Mouse (Mus musculus) lung, embryonic 15.5 days (tissue): Measurements from ENCODE around the gene Samd14. TPM values are rescaled to one million over a fixed set of nuclear protein-coding genes. Genes with fewer than 3 reads are reported as not detected.

ENCODE experiments used
- ATAC-seq: fragments of 200-750 bp; cut with Nextera tagmentation; 2 replicates; pipeline ENCODE4 v1.8.0; 2017; ENCODE audit warnings: moderate number of reproducible peaks, borderline replicate concordance; ENCODE audit not compliant: low FRiP score, low TSS enrichment; ENCODE audit errors: extremely low read depth
- H3K27ac ChIP-seq: fragments of 300-500 bp; sonication (generic); 2 replicates; pipeline ENCODE4 v1.5.1; 2015; ENCODE audit warnings: moderate library complexity, mild to moderate bottlenecking, inconsistent platforms
- H3K27me3 ChIP-seq: fragments of 300-500 bp; sonication (generic); 2 replicates; pipeline ENCODE4 v1.6.1; 2015; ENCODE audit warnings: inconsistent platforms
- H3K36me3 ChIP-seq: fragments of 300-500 bp; sonication (generic); 2 replicates; pipeline ENCODE4 v1.6.1; 2015; ENCODE audit warnings: inconsistent platforms
- H3K4me1 ChIP-seq: fragments of 300-500 bp; sonication (generic); 2 replicates; pipeline ENCODE4 v1.6.1; 2015; ENCODE audit warnings: inconsistent platforms
- H3K4me2 ChIP-seq: fragments of 300-500 bp; sonication (generic); 2 replicates; pipeline ENCODE4 v1.6.1; 2015; ENCODE audit warnings: inconsistent platforms, mild to moderate bottlenecking, moderate library complexity
- H3K4me3 ChIP-seq: fragments of 300-500 bp; sonication (generic); 2 replicates; pipeline ENCODE4 v1.5.1; 2015; ENCODE audit warnings: mild to moderate bottlenecking, inconsistent platforms
- H3K9ac ChIP-seq: fragments of 300-500 bp; sonication (generic); 2 replicates; pipeline ENCODE4 v1.6.1; 2015; ENCODE audit warnings: inconsistent platforms
- H3K9me3 ChIP-seq: fragments of 300-500 bp; sonication (generic); 2 replicates; pipeline ENCODE4 v1.6.1; 2016; ENCODE audit warnings: inconsistent platforms
- WGBS: fragments of 180-500 bp; shearing (Covaris S2); methylation state at CpG from one replicate; pipeline ENCODE4 v1.1.7; 2015; 5-methylcytosine and 5-hydroxymethylcytosine counted together
- polyA plus RNA-seq: library from polyadenylated mRNA; unstranded; fragments of >200 nt; fragmentation: Nextera tagmentation; extraction: Ambion mirVana; gene quantifications from 2 replicates; pipeline ENCODE4 v1.2.1, GENCODE M21; 2015

Gene Samd14
- polyA plus RNA-seq, 1 experiment from 2014 or later: 17.4 TPM

GRCm38 (mm10) chr11:95026849-95027248, 17.2 kb downstream of the Samd14 start:
- no peak overlapping the region for H3K4me3 ChIP-seq
- H3K4me2 ChIP-seq: no peak overlapping the region
- no peaks in the 10 kb centered on the region for H3K27me3 ChIP-seq
- peaks cover 30% of the 10 kb centered on the region for H3K36me3 ChIP-seq
- ATAC-seq: no peak
- no peak overlapping the region for H3K27ac ChIP-seq
- H3K9me3 ChIP-seq: no peaks in the 10 kb centered on the region
- H3K9ac ChIP-seq: no peak overlapping the region
- 0 out of 2 replicates have a peak, but pooled peaks cover 14% of the 10 kb centered on the region for H3K4me1 ChIP-seq
- 85% methylated on average over 6 of the region's 6 CpGs for WGBS

GRCm38 (mm10) chr11:95027850-95028470, 18.3 kb downstream of the Samd14 start:
- Histone ChIP-seq H3K4me2 (no peak overlapping the region), H3K36me3 (peaks cover 19% of the 10 kb centered on the region; the same call in 1 of the 2 replicates), H3K27ac (no peak overlapping the region), H3K9me3 (no peaks in the 10 kb centered on the region), H3K27me3 (no peaks in the 10 kb centered on the region), H3K9ac (no peak overlapping the region), H3K4me1 (0 out of 2 replicates have a peak, but pooled peaks cover 14% of the 10 kb centered on the region), H3K4me3 (no peak overlapping the region)
- ATAC-seq: no peak
- whole genome bisulfite sequencing: 35% methylated on average over 13 of the region's 13 CpGs

GRCm38 (mm10) chr11:95032945-95033344, 23.3 kb downstream of the Samd14 start:
- Histone ChIP-seq H3K27ac (no peak overlapping the region), H3K27me3 (no peaks in the 10 kb centered on the region), H3K36me3 (no peaks in the 10 kb centered on the region), H3K4me1 (peaks cover 18% of the 10 kb centered on the region), H3K9me3 (no peaks in the 10 kb centered on the region), H3K4me3 (no peak overlapping the region), H3K9ac (no peak overlapping the region), H3K4me2 (no peak overlapping the region)
- no peak for ATAC-seq
- WGBS: 33% methylated on average over 6 of the region's 6 CpGs

DNA sequence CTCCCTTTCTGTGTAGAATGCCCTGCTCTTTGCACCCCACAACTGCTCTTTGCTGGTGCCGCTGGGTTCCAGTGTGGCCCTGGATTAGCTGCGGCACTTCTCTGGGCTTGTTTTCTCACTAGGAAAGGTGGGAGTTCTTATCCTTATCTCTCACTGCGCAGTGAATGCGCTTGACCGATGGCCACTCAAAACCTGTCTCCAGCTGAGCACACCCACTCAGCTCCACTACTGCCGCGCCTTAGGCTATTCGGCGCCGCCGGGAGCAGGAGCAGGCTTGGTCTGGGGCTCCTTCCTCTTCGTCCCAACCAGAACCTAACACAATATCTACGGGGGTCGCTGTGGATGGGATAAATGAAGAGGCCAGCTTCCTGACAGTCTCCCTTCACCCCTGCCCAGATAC, 23.9 kb downstream of the Samd14 start:
- Histone ChIP-seq H3K4me1 (peaks cover 18% of the 10 kb centered on the region), H3K9me3 (no peaks in the 10 kb centered on the region), H3K4me2 (no peak overlapping the region; the same call in 1 of the 2 replicates), H3K9ac (no peak overlapping the region), H3K27me3 (no peaks in the 10 kb centered on the region), H3K36me3 (peaks cover 3% of the 10 kb centered on the region; the same call in 1 of the 2 replicates), H3K27ac (0 out of 2 replicates have a peak overlapping the region, but pooled peaks have one; percentile 50), H3K4me3 (no peak overlapping the region)
- WGBS: 43% methylated on average over 14 of the region's 14 CpGs
- 0 out of 2 replicates have a peak, but pooled peaks have one; percentile 16 for ATAC-seq

- Histone ChIP-seq H3K4me2 (no peak overlapping the region), H3K4me1 (peaks cover 23% of the 10 kb centered on the region), H3K36me3 (peaks cover 3% of the 10 kb centered on the region; the same call in 1 of the 2 replicates), H3K27me3 (no peaks in the 10 kb centered on the region), H3K9ac (no peak overlapping the region), H3K4me3 (no peak overlapping the region), H3K9me3 (no peaks in the 10 kb centered on the region), H3K27ac (0 out of 2 replicates have a peak overlapping the region, but pooled peaks have one; percentile 2)
- no peak for ATAC-seq
- WGBS: 59% methylated on average over 10 of the region's 10 CpGs
These were observed 25.2 kb downstream of the Samd14 start for GRCm38 (mm10) chr11:95034902-95035301.

- Histone ChIP-seq H3K9me3 (no peaks in the 10 kb centered on the region), H3K27ac (no peak overlapping the region), H3K4me3 (no peak overlapping the region), H3K27me3 (no peaks in the 10 kb centered on the region), H3K4me1 (peaks cover 31% of the 10 kb centered on the region), H3K36me3 (peaks cover 3% of the 10 kb centered on the region; the same call in 1 of the 2 replicates), H3K4me2 (no peak overlapping the region), H3K9ac (no peak overlapping the region)
- ATAC-seq: no peak
- 98% methylated on average over 5 of the region's 5 CpGs for WGBS
These were observed 26.8 kb downstream of the Samd14 start for GRCm38 (mm10) chr11:95036521-95036920.

DNA sequence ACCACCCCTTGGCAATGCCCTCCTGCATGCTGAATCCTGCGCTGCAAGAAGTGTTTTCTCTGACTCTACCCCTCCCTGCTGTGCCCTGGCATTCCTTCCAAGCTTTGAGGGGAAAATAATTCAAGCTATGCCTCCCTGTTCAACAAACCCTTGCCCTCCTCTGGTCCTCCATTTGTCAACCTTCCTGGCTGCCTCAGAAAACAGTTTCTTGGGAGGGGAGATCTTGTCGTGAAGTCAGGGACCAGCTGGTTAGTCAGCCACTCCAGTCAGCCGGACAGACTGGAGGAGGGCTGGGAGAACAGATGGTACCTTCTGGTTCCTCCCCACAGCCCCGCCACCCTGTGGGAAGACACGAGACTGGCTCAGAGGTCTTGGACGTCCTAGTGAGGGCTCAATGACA, 27.6 kb downstream of the Samd14 start:
- H3K9me3 ChIP-seq: no peaks in the 10 kb centered on the region
- no peak overlapping the region for H3K4me2 ChIP-seq
- 53% methylated on average over 6 of the region's 6 CpGs for WGBS
- no peak overlapping the region for H3K4me3 ChIP-seq
- no peak for ATAC-seq
- no peak overlapping the region for H3K27ac ChIP-seq
- no peaks in the 10 kb centered on the region for H3K27me3 ChIP-seq
- H3K4me1 ChIP-seq: peaks cover 37% of the 10 kb centered on the region
- H3K36me3 ChIP-seq: peaks cover 3% of the 10 kb centered on the region; the same call in 1 of the 2 replicates
- no peak overlapping the region for H3K9ac ChIP-seq

- 72% methylated on average over 14 of the region's 14 CpGs for WGBS
- H3K4me3 ChIP-seq: no peak overlapping the region
- ATAC-seq: no peak
- peaks cover 36% of the 10 kb centered on the region for H3K4me1 ChIP-seq
- no peak overlapping the region for H3K9ac ChIP-seq
- no peaks in the 10 kb centered on the region for H3K9me3 ChIP-seq
- H3K27ac ChIP-seq: no peak overlapping the region
- peaks cover 3% of the 10 kb centered on the region; the same call in 1 of the 2 replicates for H3K36me3 ChIP-seq
- no peak overlapping the region for H3K4me2 ChIP-seq
- no peaks in the 10 kb centered on the region for H3K27me3 ChIP-seq
These were observed 28.6 kb downstream of the Samd14 start for GRCm38 (mm10) chr11:95038156-95038817.

DNA sequence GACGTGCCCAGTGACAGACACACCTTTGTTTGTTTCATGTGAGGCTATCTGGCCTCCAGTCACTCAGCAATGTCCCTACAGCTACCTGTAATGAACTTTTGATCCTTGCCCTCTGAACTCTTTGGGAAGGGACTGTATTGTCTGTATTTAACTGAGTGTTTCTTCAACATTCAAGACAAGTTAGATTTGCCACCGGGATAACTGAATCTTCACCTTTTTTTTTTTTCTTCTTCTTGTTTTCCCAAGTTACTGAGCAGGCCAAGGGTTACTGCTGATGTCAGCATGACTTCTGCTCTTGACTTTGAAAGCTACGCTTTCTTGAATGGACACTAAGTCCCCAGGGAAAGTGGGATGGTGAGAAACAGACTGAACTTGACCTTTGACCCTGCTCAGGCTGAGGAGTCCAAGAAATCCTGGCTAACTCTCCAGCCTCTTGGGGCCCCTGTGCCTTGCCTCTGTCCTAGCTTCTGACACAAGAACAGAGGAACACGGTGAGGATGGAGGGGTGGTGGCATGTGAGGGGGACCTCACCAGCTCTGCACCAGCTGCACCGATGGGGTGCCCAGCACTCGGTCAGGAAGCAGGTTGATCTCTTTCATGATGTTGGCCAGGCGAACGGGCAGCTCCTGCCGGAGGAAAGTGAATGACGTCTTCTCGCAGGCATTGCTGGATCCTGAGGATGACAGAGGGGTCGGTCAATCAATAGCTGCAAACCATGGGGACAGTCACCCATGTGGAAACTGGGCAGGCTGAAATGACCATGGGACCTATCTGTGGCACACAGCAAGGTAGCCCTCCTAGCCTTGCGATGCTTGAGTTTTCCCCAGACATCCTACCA, 29.4 kb downstream of the Samd14 start:
- Histone ChIP-seq H3K4me3 (no peak overlapping the region), H3K27ac (no peak overlapping the region), H3K27me3 (no peaks in the 10 kb centered on the region), H3K9ac (no peak overlapping the region), H3K4me1 (peaks cover 31% of the 10 kb centered on the region), H3K4me2 (no peak overlapping the region), H3K36me3 (peaks cover 3% of the 10 kb centered on the region; the same call in 1 of the 2 replicates), H3K9me3 (no peaks in the 10 kb centered on the region)
- 76% methylated on average over 13 of the region's 13 CpGs for WGBS
- no peak for ATAC-seq

DNA sequence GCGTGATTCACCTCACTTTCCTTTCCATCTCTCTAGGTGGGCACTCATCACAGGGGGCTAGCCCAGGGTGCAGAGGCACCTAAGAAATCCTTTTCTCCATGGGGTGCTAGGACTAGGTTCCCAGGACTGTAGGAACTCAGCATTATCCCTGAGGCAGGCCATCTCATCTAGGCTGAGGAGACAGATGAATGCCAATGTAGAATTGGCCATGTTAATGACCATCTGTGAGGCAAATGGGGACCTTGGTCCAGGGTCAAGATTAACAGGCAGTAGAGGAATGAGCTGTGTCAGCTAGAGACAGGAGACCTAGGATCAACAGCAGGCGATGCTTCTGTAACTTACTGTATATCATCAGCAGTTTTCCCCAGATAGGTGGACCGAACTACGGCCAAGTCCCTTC, 30.1 kb downstream of the Samd14 start:
- peak overlapping the region; percentile 76; the same call in 1 of the 2 replicates for H3K27ac ChIP-seq
- ATAC-seq: no peak

GRCm38 (mm10) chr11:95040491-95041138, 30.9 kb downstream of the Samd14 start:
- H3K4me3 ChIP-seq: peak overlapping the region; percentile 73
- H3K9me3 ChIP-seq: no peaks in the 10 kb centered on the region
- peaks cover 19% of the 10 kb centered on the region for H3K4me1 ChIP-seq
- peak overlapping the region; percentile 85 for H3K4me2 ChIP-seq
- peak overlapping the region; percentile 72 for H3K9ac ChIP-seq
- 2% methylated on average over 20 of the region's 20 CpGs for WGBS
- ATAC-seq: peak; percentile 50
- H3K27me3 ChIP-seq: no peaks in the 10 kb centered on the region
- H3K36me3 ChIP-seq: peaks cover 10% of the 10 kb centered on the region
- H3K27ac ChIP-seq: peak overlapping the region; percentile 76

More for the DNA sequence above, 30.1 kb downstream of the Samd14 start:
- H3K27me3 ChIP-seq: no peaks in the 10 kb centered on the region
- no peak overlapping the region for H3K9ac ChIP-seq
- peak overlapping the region; percentile 85 for H3K4me2 ChIP-seq
- peaks cover 6% of the 10 kb centered on the region for H3K36me3 ChIP-seq
- H3K4me3 ChIP-seq: no peak overlapping the region
- H3K9me3 ChIP-seq: no peaks in the 10 kb centered on the region
- 70% methylated on average over 4 of the region's 4 CpGs for WGBS
- H3K4me1 ChIP-seq: peaks cover 23% of the 10 kb centered on the region
